Mouse (Mus musculus) kidney, embryonic 16.5 days (tissue): Measurements from ENCODE around the gene Atxn2l. TPM values are rescaled to one million over a fixed set of nuclear protein-coding genes. Genes with fewer than 3 reads are reported as not detected.

Experiments used
- ATAC-seq: fragments of 200-750 bp; cut with Nextera tagmentation; 2 replicates; pipeline ENCODE4 v1.8.0; 2017; ENCODE audit warnings: moderate TSS enrichment; ENCODE audit not compliant: low FRiP score, low TSS enrichment
- H3K27ac ChIP-seq: fragments of 300-500 bp; sonication (generic); 2 replicates; pipeline ENCODE4 v1.5.1; 2014; ENCODE audit warnings: low read length
- H3K27me3 ChIP-seq: fragments of 300-500 bp; sonication (generic); 2 replicates; pipeline ENCODE4 v1.6.1; 2014; ENCODE audit warnings: low read length, control low read depth, mixed read lengths; ENCODE audit not compliant: insufficient read depth
- H3K36me3 ChIP-seq: fragments of 300-500 bp; sonication (generic); 2 replicates; pipeline ENCODE4 v1.6.1; 2014; ENCODE audit warnings: low read length, control low read depth, mixed read lengths; ENCODE audit not compliant: insufficient read depth
- H3K4me1 ChIP-seq: fragments of 300-500 bp; sonication (generic); 2 replicates; pipeline ENCODE4 v1.6.1; 2014; ENCODE audit warnings: low read length, control low read depth, mixed read lengths; ENCODE audit not compliant: insufficient read depth
- H3K4me2 ChIP-seq: fragments of 300-500 bp; sonication (generic); replicated peaks from 2 replicates; pipeline ENCODE4 v1.6.1; 2014; ENCODE audit warnings: low read depth, low read length
- H3K4me3 ChIP-seq: fragments of 300-500 bp; sonication (generic); 2 replicates; pipeline ENCODE4 v1.5.1; 2014; ENCODE audit warnings: mild to moderate bottlenecking, low read length
- H3K9ac ChIP-seq: fragments of 300-500 bp; sonication (generic); replicated peaks from 2 replicates; pipeline ENCODE4 v1.6.1; 2014; ENCODE audit warnings: low read length
- H3K9me3 ChIP-seq: fragments of 300-500 bp; sonication (generic); 2 replicates; pipeline ENCODE4 v1.6.1; 2016; ENCODE audit warnings: low read length, control low read depth
- WGBS: fragments of 180-500 bp; shearing (Covaris S2); extraction: QIAGEN DNeasy Blood & Tissue Kit; methylation state at CpG from one replicate; pipeline ENCODE4 v1.1.7; 2014; 5-methylcytosine and 5-hydroxymethylcytosine counted together
- polyA plus RNA-seq: library from polyadenylated mRNA; unstranded; fragments of >200 nt; fragmentation: Nextera tagmentation; extraction: Ambion mirVana; gene quantifications from 2 replicates; pipeline ENCODE4 v1.2.1, GENCODE M21; 2015

Gene Atxn2l
- polyA plus RNA-seq, 1 experiment from 2014 or later, result 41.5 TPM

DNA sequence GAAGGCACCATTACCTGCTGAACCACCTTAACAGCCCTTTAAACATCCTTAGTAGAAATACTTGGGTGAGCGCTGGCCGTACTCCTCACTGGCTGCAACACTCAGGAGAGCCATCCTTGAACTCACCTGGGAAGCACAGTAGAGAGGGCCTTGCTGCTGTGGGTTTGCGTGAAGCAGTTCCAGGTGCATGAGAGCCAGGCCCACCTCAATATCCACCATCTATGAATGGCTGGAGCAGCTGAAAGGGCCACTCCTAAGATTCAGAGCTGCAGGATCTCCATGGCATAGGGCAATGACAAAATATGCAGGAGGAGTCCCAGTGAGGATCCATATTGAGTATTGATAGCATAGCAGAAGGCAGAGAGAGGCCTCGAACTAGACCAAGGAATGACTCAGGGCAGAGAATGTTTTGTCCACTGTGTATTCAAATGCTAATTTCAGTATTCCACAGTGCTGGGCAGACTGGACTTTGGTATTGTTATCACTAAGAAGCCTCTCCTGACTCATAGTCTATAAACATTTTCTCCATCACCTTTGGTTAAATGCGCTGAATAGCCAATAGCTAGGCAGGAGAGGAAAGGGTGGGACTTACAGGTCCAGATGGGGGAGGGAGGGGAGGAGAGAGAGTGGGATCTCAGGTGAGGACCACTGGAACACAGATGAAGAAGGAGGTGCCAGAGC, 15.2 kb upstream of the Atxn2l start:
- no peak overlapping the region for H3K9ac ChIP-seq
- H3K4me2 ChIP-seq, result no peak overlapping the region
- no peaks in the 10 kb centered on the region for H3K9me3 ChIP-seq
- no peak overlapping the region for H3K27ac ChIP-seq
- no peaks in the 10 kb centered on the region for H3K36me3 ChIP-seq
- no peak for ATAC-seq
- H3K4me3 ChIP-seq, result no peak overlapping the region
- H3K4me1 ChIP-seq, result no peaks in the 10 kb centered on the region
- 85% methylated on average over 5 of the region's 5 CpGs for WGBS
- 0 out of 2 replicates have a peak, but pooled peaks cover 3% of the 10 kb centered on the region for H3K27me3 ChIP-seq

DNA sequence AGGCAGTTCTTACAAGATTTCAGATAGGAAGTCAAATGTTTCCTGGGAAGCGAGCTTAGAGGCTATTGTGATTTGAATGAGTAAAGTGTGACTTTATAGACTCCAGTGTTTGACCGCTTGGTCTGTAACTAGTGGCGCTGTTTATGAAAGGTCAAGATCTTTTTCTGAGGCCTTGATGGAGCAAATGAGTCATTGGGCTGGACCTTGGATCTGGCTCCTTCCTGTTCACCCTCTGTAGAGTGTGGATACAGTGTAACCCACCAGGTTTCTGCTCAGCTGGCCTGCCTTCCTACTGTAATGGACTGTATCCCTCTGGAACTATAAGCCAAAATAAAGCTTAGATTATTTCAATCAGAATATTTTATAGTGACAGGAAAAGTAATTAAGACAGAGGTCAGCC, 8.1 kb upstream of the Atxn2l start:
- no peak overlapping the region for H3K9ac ChIP-seq
- no peaks in the 10 kb centered on the region for H3K4me1 ChIP-seq
- 75% methylated on average over 3 of the region's 3 CpGs for WGBS
- no peaks in the 10 kb centered on the region for H3K27me3 ChIP-seq
- no peaks in the 10 kb centered on the region for H3K9me3 ChIP-seq
- no peak overlapping the region for H3K27ac ChIP-seq
- H3K4me2 ChIP-seq, result no peak overlapping the region
- H3K4me3 ChIP-seq, result no peak overlapping the region
- H3K36me3 ChIP-seq, result no peaks in the 10 kb centered on the region
- ATAC-seq, result no peak

DNA sequence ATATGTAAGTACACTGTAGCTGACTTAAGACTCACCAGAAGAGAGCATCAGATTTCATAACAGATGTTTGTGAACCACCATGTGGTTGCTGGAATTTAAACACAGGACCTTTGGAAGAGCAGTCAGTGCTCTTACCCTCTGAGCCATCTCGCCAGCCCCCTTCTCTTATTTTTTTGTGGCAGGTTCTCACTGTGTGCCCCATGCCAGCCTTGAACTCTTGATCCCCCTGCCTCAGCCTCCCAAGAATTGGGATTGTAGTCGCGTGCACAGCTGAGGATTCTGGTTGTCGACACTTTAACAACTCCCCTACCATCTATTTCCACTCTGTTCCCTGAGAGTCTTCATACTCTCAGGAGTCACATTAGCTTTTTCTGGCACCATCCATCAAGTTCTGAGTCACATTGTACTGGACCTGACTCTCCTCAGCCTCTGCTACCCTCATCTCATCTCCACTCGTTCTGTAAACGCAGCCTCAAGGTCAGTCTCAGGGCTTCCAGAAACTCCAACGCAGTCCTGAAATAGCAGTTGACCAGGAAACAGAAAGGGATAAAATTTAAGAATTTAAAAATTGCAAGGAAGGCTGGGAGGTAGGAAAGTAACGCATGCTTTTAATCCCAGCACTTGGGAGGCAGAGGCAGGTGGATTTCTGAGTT, 4.0 kb upstream of the Atxn2l start:
- Histone ChIP-seq H3K4me2 (no peak overlapping the region), H3K9me3 (no peaks in the 10 kb centered on the region), H3K4me3 (no peak overlapping the region), H3K36me3 (no peaks in the 10 kb centered on the region), H3K4me1 (peaks cover 6% of the 10 kb centered on the region), H3K27ac (no peak overlapping the region), H3K27me3 (no peaks in the 10 kb centered on the region), H3K9ac (no peak overlapping the region)
- ATAC-seq, result no peak
- 78% methylated on average over 8 of the region's 8 CpGs for WGBS

DNA sequence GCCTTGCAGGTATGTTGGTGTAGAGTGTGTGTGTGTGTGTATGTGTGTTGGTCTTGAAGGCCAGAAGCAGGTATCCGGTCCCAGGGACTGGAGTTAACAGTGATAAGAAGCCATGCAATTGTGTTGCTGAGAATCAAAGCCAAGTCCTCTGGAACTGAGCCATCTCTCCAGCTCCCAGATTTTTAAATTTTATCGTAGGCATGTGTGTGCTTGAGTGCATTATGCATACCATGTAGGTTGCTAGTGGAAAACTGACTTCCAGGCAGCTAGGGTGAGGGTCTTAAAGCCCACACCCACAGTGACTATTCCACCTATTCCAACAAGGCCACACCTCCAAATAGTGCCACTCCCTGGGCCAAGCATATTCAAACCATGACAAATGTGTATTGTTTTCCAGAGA, 1.7 kb upstream of the Atxn2l start:
- H3K27me3 ChIP-seq, result no peaks in the 10 kb centered on the region
- WGBS, result 82% methylated on average over 2 of the region's 2 CpGs

DNA sequence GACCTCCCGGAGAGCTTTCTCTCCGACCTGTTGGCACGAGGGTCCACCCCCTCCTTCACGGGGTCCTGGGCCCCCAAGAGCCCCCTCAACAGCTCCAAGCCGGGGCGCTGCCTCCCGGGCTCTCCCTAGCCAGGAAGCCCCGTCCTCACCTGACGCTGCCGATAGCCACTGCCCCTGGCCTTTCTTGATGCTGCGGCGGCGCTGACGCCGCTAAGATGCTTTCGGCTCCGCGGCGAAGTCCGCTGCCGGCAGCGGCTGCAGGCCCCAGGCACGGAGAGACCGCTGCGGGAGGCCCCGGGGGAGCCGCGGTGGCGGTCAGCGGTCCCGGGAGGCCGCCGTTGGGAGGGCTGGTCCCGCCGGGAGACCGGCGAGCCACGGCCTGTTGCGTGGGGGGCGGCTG, 486 bp downstream of the Atxn2l start:
- H3K9ac ChIP-seq, result peak overlapping the region; percentile 99
- H3K4me1 ChIP-seq, result peaks cover 11% of the 10 kb centered on the region
- H3K27ac ChIP-seq, result peak overlapping the region; percentile 100
- H3K27me3 ChIP-seq, result no peaks in the 10 kb centered on the region
- no peak for ATAC-seq
- no peaks in the 10 kb centered on the region for H3K9me3 ChIP-seq
- peak overlapping the region; percentile 74 for H3K4me2 ChIP-seq
- H3K4me3 ChIP-seq, result peak overlapping the region; percentile 99
- peaks cover 35% of the 10 kb centered on the region for H3K36me3 ChIP-seq
- 0% methylated on average over 40 of the region's 40 CpGs for WGBS

More for the DNA sequence above, 1.7 kb upstream of the Atxn2l start:
- no peak overlapping the region for H3K4me3 ChIP-seq
- no peak for ATAC-seq
- H3K4me2 ChIP-seq, result no peak overlapping the region
- H3K9me3 ChIP-seq, result no peaks in the 10 kb centered on the region
- H3K27ac ChIP-seq, result no peak overlapping the region
- no peak overlapping the region for H3K9ac ChIP-seq
- H3K36me3 ChIP-seq, result peaks cover 13% of the 10 kb centered on the region
- H3K4me1 ChIP-seq, result peaks cover 11% of the 10 kb centered on the region

DNA sequence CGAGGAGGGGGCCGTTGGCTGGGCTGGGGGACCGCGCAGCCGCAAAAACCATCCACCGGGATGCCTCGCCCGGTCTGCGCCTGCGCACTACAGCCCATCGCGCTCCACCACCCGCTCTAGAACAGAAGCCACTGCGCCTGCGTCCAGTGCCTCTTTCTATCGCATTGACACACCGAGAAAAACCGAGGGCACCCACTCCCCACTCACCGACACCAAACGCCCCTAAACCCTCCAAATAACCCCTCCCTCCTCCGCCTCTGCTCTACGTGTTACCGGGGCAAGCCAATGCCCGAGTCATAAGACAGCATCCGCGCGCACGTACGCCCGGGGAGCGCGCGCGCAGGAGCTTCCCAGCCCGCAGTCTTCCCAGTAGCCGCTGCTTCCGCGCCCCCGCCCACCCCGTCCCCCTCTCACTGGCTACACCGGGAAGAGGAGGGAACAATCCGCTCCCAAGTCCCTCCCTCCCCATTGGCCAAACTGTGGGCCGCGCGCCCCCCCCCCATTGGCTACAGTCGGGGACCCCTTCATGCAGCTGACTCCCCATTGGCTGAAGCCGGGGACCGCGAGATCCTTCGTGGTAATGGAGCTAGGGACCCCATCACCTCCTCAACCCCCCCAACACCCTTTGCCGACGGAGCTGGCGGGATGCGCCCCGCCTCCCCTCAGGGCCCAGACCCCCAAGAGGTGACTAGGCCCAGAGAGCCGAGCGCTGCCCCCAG, 1.1 kb downstream of the Atxn2l start:
- ATAC-seq, result peak; percentile 93
- Histone ChIP-seq H3K27me3 (no peaks in the 10 kb centered on the region), H3K4me2 (peak overlapping the region; percentile 74), H3K36me3 (peaks cover 41% of the 10 kb centered on the region), H3K9me3 (no peaks in the 10 kb centered on the region), H3K4me3 (peak overlapping the region; percentile 99), H3K27ac (peak overlapping the region; percentile 100), H3K4me1 (peaks cover 11% of the 10 kb centered on the region), H3K9ac (peak overlapping the region; percentile 99)
- 0% methylated on average over 55 of the region's 57 CpGs for WGBS

DNA sequence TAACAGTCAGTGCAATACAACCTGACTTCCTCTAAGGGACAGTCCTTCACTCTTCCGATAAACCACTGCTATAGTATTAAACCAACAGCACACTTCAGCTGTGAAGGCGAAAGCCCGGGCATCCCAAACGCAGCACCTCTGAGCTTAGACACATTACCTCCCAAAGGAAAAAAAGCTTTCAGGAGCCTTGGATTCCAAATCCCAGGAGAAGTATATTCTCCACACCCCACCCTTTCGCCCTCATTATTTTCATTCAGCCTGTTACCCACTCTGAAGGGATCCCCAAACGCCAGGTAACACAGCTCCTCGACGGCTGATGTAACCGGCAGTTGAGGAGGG, 1.6 kb downstream of the Atxn2l start:
- Histone ChIP-seq H3K4me2 (peak overlapping the region; percentile 74), H3K36me3 (peaks cover 45% of the 10 kb centered on the region), H3K27ac (peak overlapping the region; percentile 100), H3K27me3 (no peaks in the 10 kb centered on the region), H3K4me3 (peak overlapping the region; percentile 99), H3K9ac (peak overlapping the region; percentile 99), H3K4me1 (peaks cover 11% of the 10 kb centered on the region), H3K9me3 (no peaks in the 10 kb centered on the region)
- no peak for ATAC-seq
- 5% methylated on average over 9 of the region's 9 CpGs for WGBS

DNA sequence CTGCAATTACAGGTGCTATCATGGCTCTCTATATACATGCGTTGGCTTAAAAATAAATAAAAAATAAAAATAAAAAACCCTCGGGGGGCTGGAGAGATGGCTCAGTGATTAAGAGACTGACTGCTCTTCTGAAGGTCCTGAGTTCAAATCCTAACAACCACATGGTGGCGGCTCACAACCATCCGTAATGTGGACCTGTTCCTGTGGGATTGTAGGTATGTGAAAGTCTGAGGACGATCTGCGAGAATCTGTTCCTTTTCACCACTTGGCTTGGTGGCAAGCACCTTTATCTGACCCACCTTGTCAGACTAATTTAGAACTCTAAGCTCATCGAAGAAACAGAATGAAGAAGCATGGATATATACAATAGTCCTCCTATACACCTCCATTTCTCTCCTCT, 3.8 kb downstream of the Atxn2l start:
- Histone ChIP-seq H3K4me2 (no peak overlapping the region), H3K9me3 (no peaks in the 10 kb centered on the region), H3K9ac (no peak overlapping the region), H3K4me3 (no peak overlapping the region), H3K27me3 (no peaks in the 10 kb centered on the region), H3K27ac (no peak overlapping the region), H3K4me1 (peaks cover 10% of the 10 kb centered on the region), H3K36me3 (peaks cover 67% of the 10 kb centered on the region)
- 92% methylated on average over 7 of the region's 7 CpGs for WGBS
- ATAC-seq, result no peak

DNA sequence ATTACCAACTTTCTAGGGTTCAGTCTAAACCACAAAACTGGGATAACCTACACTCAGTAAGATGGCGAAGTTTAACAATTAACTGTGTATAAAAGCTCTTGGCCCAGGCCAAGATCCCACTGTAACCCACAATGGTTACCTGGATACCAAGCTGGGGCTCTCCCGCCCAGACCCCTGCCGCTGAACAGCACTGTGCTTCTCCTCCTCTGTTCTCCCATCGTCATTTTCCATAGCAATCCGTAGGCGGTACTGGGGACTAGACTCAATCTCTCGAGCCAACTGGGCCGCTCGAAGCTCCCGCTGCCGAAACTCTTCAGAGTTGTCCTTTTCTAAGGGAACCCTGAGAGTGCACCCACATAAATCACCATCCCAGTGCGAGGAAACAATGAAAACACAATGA, 5.3 kb downstream of the Atxn2l start:
- no peak overlapping the region for H3K4me3 ChIP-seq
- no peak overlapping the region for H3K9ac ChIP-seq
- H3K36me3 ChIP-seq, result peaks cover 82% of the 10 kb centered on the region
- 86% methylated on average over 12 of the region's 12 CpGs for WGBS
- no peak overlapping the region for H3K4me2 ChIP-seq
- H3K9me3 ChIP-seq, result no peaks in the 10 kb centered on the region
- no peak for ATAC-seq
- peaks cover 5% of the 10 kb centered on the region for H3K4me1 ChIP-seq
- H3K27ac ChIP-seq, result no peak overlapping the region
- no peaks in the 10 kb centered on the region for H3K27me3 ChIP-seq

DNA sequence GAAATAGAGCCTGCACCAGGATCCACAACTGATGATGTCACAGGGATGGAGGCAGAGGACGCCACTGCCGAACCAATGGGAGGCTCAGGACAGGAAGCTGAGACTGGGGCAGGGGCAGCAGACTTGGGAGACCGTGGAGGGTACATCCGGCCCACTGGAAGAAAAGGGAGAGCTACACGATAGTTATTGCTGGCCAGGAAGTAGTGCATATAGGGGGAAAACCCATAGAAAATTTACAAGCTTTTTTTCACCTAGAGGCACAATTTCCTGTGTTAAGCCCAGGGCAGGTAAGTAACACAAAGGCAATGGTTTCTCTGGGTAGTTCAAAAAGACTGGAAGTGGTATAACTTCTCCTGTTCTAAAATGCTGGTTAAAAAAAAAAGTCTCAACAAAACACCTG, 6.8 kb downstream of the Atxn2l start:
- H3K9ac ChIP-seq, result no peak overlapping the region
- H3K27ac ChIP-seq, result no peak overlapping the region
- WGBS, result 88% methylated on average over 5 of the region's 5 CpGs
- peaks cover 95% of the 10 kb centered on the region for H3K36me3 ChIP-seq
- no peaks in the 10 kb centered on the region for H3K9me3 ChIP-seq
- peaks cover 5% of the 10 kb centered on the region for H3K4me1 ChIP-seq
- no peak overlapping the region for H3K4me3 ChIP-seq
- H3K4me2 ChIP-seq, result no peak overlapping the region
- no peaks in the 10 kb centered on the region for H3K27me3 ChIP-seq
- ATAC-seq, result no peak
